In genomic region chr2:60414334-60414733, GRCm38 (mm10) we compare ENCODE assay signal across 26 mouse cellular contexts. TPM values are rescaled to one million over a fixed set of nuclear protein-coding genes. Genes with fewer than 3 reads are reported as not detected.
DNase-seq lines count a peak whose midpoint lies in the region; ATAC-seq and TF ChIP-seq lines count a peak whose summit lies in the region.
"Had no signal": no experiment of that assay in that cellular context is flagged by ENCODE, and none has a peak within 500 bp of the region (broad histone marks: within the 10 kb centered on the region; RNA-seq: fewer than 3 reads in every experiment).

No protein-coding gene starts in this region.

- ATAC-seq in kidney, embryonic 14.5 days (ENCODE audit: low FRiP score, low TSS enrichment) = peak; percentile 74; the same call in 1 of the 2 replicates
- ATAC-seq in liver, embryonic 11.5 days (replicated peaks; ENCODE audit: low FRiP score) = peak; percentile 53; the same call in 1 of the 2 replicates
- no peak for ATAC-seq in midbrain, embryonic 14.5 days (ENCODE audit: low FRiP score, low TSS enrichment)
- ATAC-seq: forebrain, embryonic 16.5 days; midbrain, embryonic 15.5 days; Patski had no signal

- DNase-seq in kidney, adult 8-10 months = no peak
- DNase-seq in MN1 (ENCODE audit: low spot score) = peak; percentile 14
- no peak for DNase-seq in liver, embryonic 11.5 days (ENCODE audit: low spot score)
- DNase-seq in adrenal gland, adult 18-20 months (ENCODE audit: low spot score in 2 of 2) = no peak
- no peak for DNase-seq in midbrain, embryonic 14.5 days
- DNase-seq in spleen, postnatal 10 days (ENCODE audit: low spot score in 2 of 2) = no peak
- DNase-seq: cerebellum, adult 8-10 months; gastrocnemius, postnatal 36 days; heart, postnatal 10 days; kidney, postnatal 10 days; left cerebral cortex, postnatal 4 days; right cerebral cortex, postnatal 25 days; thymus, adult 18-20 months had no signal

- H3K27ac ChIP-seq in kidney, embryonic 14.5 days (ENCODE audit: low read depth, low read length) = no peak overlapping the region
- H3K27ac ChIP-seq in liver, embryonic 11.5 days (ENCODE audit: low read depth, low read length) = no peak overlapping the region
- no peak overlapping the region for H3K27ac ChIP-seq in midbrain, embryonic 14.5 days (replicated peaks; ENCODE audit: low read depth, low read length)
- H3K27ac ChIP-seq: embryonic facial prominence, embryonic 15.5 days; left cerebral cortex, adult 2 months; liver, embryonic 14.5 days; midbrain, embryonic 15.5 days; neural tube, embryonic 15.5 days; stomach, embryonic 15.5 days had no signal

- TF ChIP-seq CTCF in E14TG2a.4 (conservative IDR thresholded peaks at IDR 0.05; ENCODE audit: low read length) = no peak

- no peak overlapping the region for H3K9ac ChIP-seq in kidney, embryonic 14.5 days (ENCODE audit: low read depth, low read length)
- no peak overlapping the region for H3K9ac ChIP-seq in liver, embryonic 11.5 days (ENCODE audit: low read depth, low read length)
- H3K9ac ChIP-seq in midbrain, embryonic 14.5 days (replicated peaks; ENCODE audit: low read length) = no peak overlapping the region
- H3K9ac ChIP-seq: embryonic facial prominence, embryonic 15.5 days; liver, embryonic 14.5 days; midbrain, embryonic 15.5 days; neural tube, embryonic 15.5 days; stomach, embryonic 15.5 days had no signal

- H3K9me3 ChIP-seq in kidney, embryonic 14.5 days (ENCODE audit: control insufficient read depth, low read length) = no peaks in the 10 kb centered on the region
- no peaks in the 10 kb centered on the region for H3K9me3 ChIP-seq in E14TG2a.4 (ENCODE audit: low read length)
- H3K9me3 ChIP-seq in liver, embryonic 11.5 days (ENCODE audit: control insufficient read depth, low read length) = no peaks in the 10 kb centered on the region
- H3K9me3 ChIP-seq in midbrain, embryonic 14.5 days (ENCODE audit: control insufficient read depth, low read length) = no peaks in the 10 kb centered on the region
- H3K9me3 ChIP-seq: embryonic facial prominence, embryonic 15.5 days; megakaryocyte, embryonic 14.5 days; midbrain, embryonic 15.5 days; neural tube, embryonic 15.5 days; stomach, embryonic 15.5 days had no signal

- no peaks in the 10 kb centered on the region for H3K27me3 ChIP-seq in kidney, embryonic 14.5 days (ENCODE audit: control insufficient read depth, insufficient read depth, low read length)
- no peaks in the 10 kb centered on the region for H3K27me3 ChIP-seq in E14TG2a.4 (ENCODE audit: insufficient read depth, low read length)
- H3K27me3 ChIP-seq in liver, embryonic 11.5 days (replicated peaks; ENCODE audit: control insufficient read depth, insufficient read depth, low read length) = no peaks in the 10 kb centered on the region
- H3K27me3 ChIP-seq in midbrain, embryonic 14.5 days (ENCODE audit: control insufficient read depth, insufficient read depth, low read length) = no peaks in the 10 kb centered on the region
- H3K27me3 ChIP-seq: CH12.LX; embryonic facial prominence, embryonic 15.5 days; megakaryocyte, embryonic 14.5 days; midbrain, embryonic 15.5 days; neural tube, embryonic 15.5 days; Patski; stomach, embryonic 15.5 days had no signal

- no peak overlapping the region for H3K4me2 ChIP-seq in kidney, embryonic 14.5 days (replicated peaks; ENCODE audit: low read depth, low read length)
- no peak overlapping the region for H3K4me2 ChIP-seq in liver, embryonic 11.5 days
- H3K4me2 ChIP-seq in midbrain, embryonic 14.5 days (ENCODE audit: low read length) = no peak overlapping the region
- H3K4me2 ChIP-seq: embryonic facial prominence, embryonic 15.5 days; heart, embryonic 11.5 days; midbrain, embryonic 15.5 days; neural tube, embryonic 15.5 days; stomach, embryonic 15.5 days had no signal

- no peaks in the 10 kb centered on the region for H3K36me3 ChIP-seq in kidney, embryonic 14.5 days (ENCODE audit: control insufficient read depth, insufficient read depth, low read length)
- no peaks in the 10 kb centered on the region for H3K36me3 ChIP-seq in E14TG2a.4 (ENCODE audit: insufficient read depth, low read length)
- no peaks in the 10 kb centered on the region for H3K36me3 ChIP-seq in liver, embryonic 11.5 days (ENCODE audit: control insufficient read depth, insufficient read depth, low read length)
- no peaks in the 10 kb centered on the region for H3K36me3 ChIP-seq in midbrain, embryonic 14.5 days (ENCODE audit: control insufficient read depth, insufficient read depth, low read length)
- H3K36me3 ChIP-seq: embryonic facial prominence, embryonic 15.5 days; midbrain, embryonic 15.5 days; neural tube, embryonic 15.5 days; stomach, embryonic 15.5 days had no signal

- no peaks in the 10 kb centered on the region; the same call in 1 of the 2 replicates for H3K4me1 ChIP-seq in kidney, embryonic 14.5 days (ENCODE audit: control insufficient read depth, insufficient read depth, low read length)
- H3K4me1 ChIP-seq in E14TG2a.4 (replicated peaks; ENCODE audit: low read depth, low read length) = peaks cover 59% of the 10 kb centered on the region
- no peaks in the 10 kb centered on the region for H3K4me1 ChIP-seq in liver, embryonic 11.5 days (replicated peaks; ENCODE audit: control insufficient read depth, insufficient read depth, low read length)
- no peaks in the 10 kb centered on the region for H3K4me1 ChIP-seq in midbrain, embryonic 14.5 days (ENCODE audit: control insufficient read depth, insufficient read depth, low read length)
- H3K4me1 ChIP-seq: megakaryocyte, embryonic 14.5 days; midbrain, embryonic 15.5 days; neural tube, embryonic 15.5 days; stomach, embryonic 15.5 days had no signal

- 31% methylated on average over 8 of the region's 8 CpGs for WGBS in kidney, embryonic 14.5 days
- 55% methylated on average over 8 of the region's 8 CpGs for WGBS in liver, embryonic 11.5 days
- 66% methylated on average over 8 of the region's 8 CpGs for WGBS in midbrain, embryonic 14.5 days

- no peak overlapping the region for H3K4me3 ChIP-seq in kidney, embryonic 14.5 days (ENCODE audit: low read length)
- peak overlapping the region; percentile 58 for H3K4me3 ChIP-seq in E14TG2a.4 (replicated peaks; ENCODE audit: low read length)
- no peak overlapping the region for H3K4me3 ChIP-seq in liver, embryonic 11.5 days (ENCODE audit: low read depth, low read length)
- no peak overlapping the region for H3K4me3 ChIP-seq in midbrain, embryonic 14.5 days (replicated peaks; ENCODE audit: low read depth, low read length)
- H3K4me3 ChIP-seq: embryonic facial prominence, embryonic 15.5 days; left cerebral cortex, adult 2 months; megakaryocyte, embryonic 14.5 days; midbrain, embryonic 15.5 days; neural tube, embryonic 15.5 days; stomach, embryonic 15.5 days had no signal

RNA-seq across cellular contexts. Expression of gene Ly75, which starts 31.2 kb away (rescaled TPM):
- polyA plus RNA-seq in kidney, embryonic 14.5 days (2014; fragmentation: Nextera tagmentation; extraction: Ambion mirVana) = 1.8 and 4.5 TPM in 2 replicates
- 8.5 and 9.3 TPM in 2 replicates for polyA plus RNA-seq in liver, embryonic 11.5 days (2014; fragmentation: Nextera tagmentation; extraction: Ambion mirVana)
- 1 to 10 TPM in 1 of 2 experiments, under 1 TPM in 1; 0.90 to 1.5 TPM for total RNA-seq in adrenal gland, adult 18-20 months (2021)
- 0.58 and 0.96 TPM in 2 replicates for polyA plus RNA-seq in midbrain, embryonic 14.5 days (2014; fragmentation: Nextera tagmentation; extraction: Ambion mirVana)
